Mouse (Mus musculus) erythroblast, embryonic 14.5 days (primary cell): Measurements from ENCODE around the gene Negr1.

Source experiments
- GATA1 ChIP-seq: IDR thresholded peaks from 2 replicates; pipeline ENCODE4 v1.6.1; 2012; ENCODE audit warnings: low read length, inconsistent platforms, mixed read lengths
- TAL1 ChIP-seq: IDR thresholded peaks from 3 replicates; pipeline ENCODE4 v1.6.1; 2012; ENCODE audit warnings: low read length, inconsistent platforms, mixed read lengths

GRCm38 (mm10) chr3:157080585-157080984, 519.0 kb downstream of the Negr1 start:
- TF ChIP-seq GATA1 (no peak), TAL1 (no peak)
